Mouse (Mus musculus) hindbrain, embryonic 12.5 days (tissue): ENCODE results near the gene 2510002D24Rik. TPM values are rescaled to one million over a fixed set of nuclear protein-coding genes. Genes with fewer than 3 reads are reported as not detected.
A peak's percentile ranks its signal among the peaks of the same experiment; 100 is the strongest.

Experiments
- ATAC-seq: fragments of 200-750 bp; cut with Nextera tagmentation; 2 replicates; pipeline ENCODE4 v1.8.0; 2017; ENCODE audit warnings: moderate TSS enrichment; ENCODE audit not compliant: low FRiP score
- H3K27ac ChIP-seq: fragments of 300-500 bp; sonication (generic); 2 replicates; pipeline ENCODE4 v1.5.1; 2016; ENCODE audit warnings: mild to moderate bottlenecking
- H3K27me3 ChIP-seq: fragments of 300-500 bp; sonication (generic); 2 replicates; pipeline ENCODE4 v1.6.1; 2016; ENCODE audit warnings: mild to moderate bottlenecking
- H3K36me3 ChIP-seq: fragments of 300-500 bp; sonication (generic); 2 replicates; pipeline ENCODE4 v1.6.1; 2016; ENCODE audit warnings: mild to moderate bottlenecking
- H3K4me1 ChIP-seq: fragments of 300-500 bp; sonication (generic); 2 replicates; pipeline ENCODE4 v1.6.1; 2016
- H3K4me2 ChIP-seq: fragments of 300-500 bp; sonication (generic); replicated peaks from 2 replicates; pipeline ENCODE4 v1.6.1; 2016; ENCODE audit warnings: mild to moderate bottlenecking
- H3K4me3 ChIP-seq: fragments of 300-500 bp; sonication (generic); 2 replicates; pipeline ENCODE4 v1.5.1; 2016; ENCODE audit warnings: mild to moderate bottlenecking
- H3K9ac ChIP-seq: fragments of 300-500 bp; sonication (generic); 2 replicates; pipeline ENCODE4 v1.6.1; 2016; ENCODE audit warnings: mild to moderate bottlenecking, moderate library complexity
- H3K9me3 ChIP-seq: fragments of 300-500 bp; sonication (generic); replicated peaks from 2 replicates; pipeline ENCODE4 v1.6.1; 2016; ENCODE audit warnings: mild to moderate bottlenecking
- WGBS: fragments of 180-500 bp; shearing (Covaris S2); methylation state at CpG from one replicate; pipeline ENCODE4 v1.1.7; 2016; 5-methylcytosine and 5-hydroxymethylcytosine counted together
- polyA plus RNA-seq: library from polyadenylated mRNA; unstranded; fragments of >200 nt; fragmentation: Nextera tagmentation; extraction: Ambion mirVana; gene quantifications from 2 replicates; pipeline ENCODE4 v1.2.1, GENCODE M21; 2016

Gene 2510002D24Rik
- polyA plus RNA-seq, result 28.4 and 32.7 TPM in 2 replicates

- WGBS, result under 1% methylated on average over 46 of the region's 46 CpGs
- peak; percentile 98 for ATAC-seq
- Histone ChIP-seq H3K4me2 (peak within 1 kb of the TSS; percentile 62), H3K4me1 (no peaks in the 10 kb centered on the region), H3K27me3 (no peaks in the 10 kb centered on the region), H3K4me3 (peak within 1 kb of the TSS; percentile 85), H3K9ac (peak within 1 kb of the TSS; percentile 82), H3K36me3 (peaks cover 34% of the 10 kb centered on the region), H3K27ac (peak within 1 kb of the TSS; percentile 60; the same call in 1 of the 2 replicates), H3K9me3 (no peaks in the 10 kb centered on the region)
Observed at GRCm38 (mm10) chr16:18836468-18837208, at the start of gene 2510002D24Rik, which contains the start of gene Gm28539. 2510002D24Rik (plus strand) TSS chr16:18836578. Gm28539 (plus strand) TSS chr16:18836584.

GRCm38 (mm10) chr16:18786652-18787051, 49.7 kb upstream of the 2510002D24Rik start:
- Histone ChIP-seq H3K9me3 (no peaks in the 10 kb centered on the region), H3K36me3 (peaks cover 62% of the 10 kb centered on the region), H3K4me3 (no peak overlapping the region), H3K27me3 (no peaks in the 10 kb centered on the region), H3K4me1 (no peaks in the 10 kb centered on the region), H3K4me2 (no peak overlapping the region), H3K27ac (no peak overlapping the region), H3K9ac (no peak overlapping the region)
- ATAC-seq, result no peak
- 93% methylated on average over 10 of the region's 10 CpGs for WGBS

GRCm38 (mm10) chr16:18788627-18789406, 47.6 kb upstream of the 2510002D24Rik start:
- Histone ChIP-seq H3K27me3 (no peaks in the 10 kb centered on the region), H3K4me1 (no peaks in the 10 kb centered on the region), H3K4me2 (no peak overlapping the region), H3K9ac (no peak overlapping the region), H3K36me3 (peaks cover 64% of the 10 kb centered on the region), H3K27ac (no peak overlapping the region), H3K4me3 (no peak overlapping the region), H3K9me3 (no peaks in the 10 kb centered on the region)
- ATAC-seq, result no peak
- 91% methylated on average over 10 of the region's 10 CpGs for WGBS

- Histone ChIP-seq H3K9me3 (no peaks in the 10 kb centered on the region), H3K27ac (no peak overlapping the region), H3K4me2 (no peak overlapping the region), H3K36me3 (peaks cover 48% of the 10 kb centered on the region), H3K27me3 (no peaks in the 10 kb centered on the region), H3K4me1 (no peaks in the 10 kb centered on the region), H3K9ac (no peak overlapping the region), H3K4me3 (no peak overlapping the region)
- no peak for ATAC-seq
- WGBS, result 87% methylated on average over 11 of the region's 11 CpGs
Observed at GRCm38 (mm10) chr16:18795223-18795899, 41.0 kb upstream of the 2510002D24Rik start.

- H3K9me3 ChIP-seq, result no peaks in the 10 kb centered on the region
- 85% methylated on average over 7 of the region's 7 CpGs for WGBS
- no peak overlapping the region for H3K4me2 ChIP-seq
- H3K9ac ChIP-seq, result no peak overlapping the region
- no peaks in the 10 kb centered on the region for H3K4me1 ChIP-seq
- peaks cover 45% of the 10 kb centered on the region for H3K36me3 ChIP-seq
- ATAC-seq, result no peak
- H3K27ac ChIP-seq, result no peak overlapping the region
- H3K27me3 ChIP-seq, result no peaks in the 10 kb centered on the region
- H3K4me3 ChIP-seq, result no peak overlapping the region
Observed at GRCm38 (mm10) chr16:18796645-18797044, 39.7 kb upstream of the 2510002D24Rik start.

- no peak for ATAC-seq
- no peak overlapping the region for H3K27ac ChIP-seq
- no peaks in the 10 kb centered on the region for H3K9me3 ChIP-seq
- H3K4me3 ChIP-seq, result no peak overlapping the region
- H3K27me3 ChIP-seq, result no peaks in the 10 kb centered on the region
- no peak overlapping the region for H3K9ac ChIP-seq
- no peaks in the 10 kb centered on the region for H3K4me1 ChIP-seq
- peaks cover 41% of the 10 kb centered on the region for H3K36me3 ChIP-seq
- 87% methylated on average over 5 of the region's 5 CpGs for WGBS
- no peak overlapping the region for H3K4me2 ChIP-seq
Observed at GRCm38 (mm10) chr16:18798151-18798550, 38.2 kb upstream of the 2510002D24Rik start.

- 69% methylated on average over 2 of the region's 2 CpGs for WGBS
Observed at GRCm38 (mm10) chr16:18798841-18799240, 37.5 kb upstream of the 2510002D24Rik start.

GRCm38 (mm10) chr16:18805746-18806145, 30.6 kb upstream of the 2510002D24Rik start:
- peaks cover 32% of the 10 kb centered on the region for H3K36me3 ChIP-seq
- no peaks in the 10 kb centered on the region for H3K9me3 ChIP-seq
- H3K27ac ChIP-seq, result no peak overlapping the region
- 90% methylated on average over 2 of the region's 2 CpGs for WGBS
- H3K4me2 ChIP-seq, result no peak overlapping the region
- H3K4me1 ChIP-seq, result peaks cover under 1% of the 10 kb centered on the region
- H3K9ac ChIP-seq, result no peak overlapping the region
- H3K4me3 ChIP-seq, result no peak overlapping the region
- H3K27me3 ChIP-seq, result no peaks in the 10 kb centered on the region
- ATAC-seq, result no peak

More at GRCm38 (mm10) chr16:18798841-18799240, 37.5 kb upstream of the 2510002D24Rik start:
- Histone ChIP-seq H3K27ac (no peak overlapping the region), H3K4me1 (no peaks in the 10 kb centered on the region), H3K9me3 (no peaks in the 10 kb centered on the region), H3K36me3 (peaks cover 36% of the 10 kb centered on the region), H3K4me2 (no peak overlapping the region), H3K9ac (no peak overlapping the region), H3K4me3 (no peak overlapping the region), H3K27me3 (no peaks in the 10 kb centered on the region)
- no peak for ATAC-seq

GRCm38 (mm10) chr16:18809001-18809400, 27.4 kb upstream of the 2510002D24Rik start:
- no peak overlapping the region for H3K9ac ChIP-seq
- 94% methylated on average over 5 of the region's 5 CpGs for WGBS
- H3K27ac ChIP-seq, result no peak overlapping the region
- no peaks in the 10 kb centered on the region for H3K27me3 ChIP-seq
- H3K4me2 ChIP-seq, result no peak overlapping the region
- H3K9me3 ChIP-seq, result no peaks in the 10 kb centered on the region
- peaks cover 25% of the 10 kb centered on the region for H3K36me3 ChIP-seq
- no peak for ATAC-seq
- H3K4me3 ChIP-seq, result no peak overlapping the region
- peaks cover 18% of the 10 kb centered on the region for H3K4me1 ChIP-seq

GRCm38 (mm10) chr16:18811032-18811431, 25.3 kb upstream of the 2510002D24Rik start:
- peak overlapping the region; percentile 46 for H3K9ac ChIP-seq
- 0 out of 2 replicates have a peak, but pooled peaks have one; percentile 10 for ATAC-seq
- H3K27ac ChIP-seq, result no peak overlapping the region
- peaks cover 18% of the 10 kb centered on the region for H3K4me1 ChIP-seq
- 7% methylated on average over 5 of the region's 5 CpGs for WGBS
- peak overlapping the region; percentile 84 for H3K4me3 ChIP-seq
- H3K36me3 ChIP-seq, result peaks cover 28% of the 10 kb centered on the region
- peak overlapping the region; percentile 82 for H3K4me2 ChIP-seq
- H3K9me3 ChIP-seq, result no peaks in the 10 kb centered on the region
- no peaks in the 10 kb centered on the region for H3K27me3 ChIP-seq

GRCm38 (mm10) chr16:18811468-18812384, 24.7 kb upstream of the 2510002D24Rik start, which contains the start of the genes Ufd1 and Cdc45:
Ufd1 (plus strand) TSS chr16:18811779.
Cdc45 (minus strand) TSS chr16:18811987.
- Histone ChIP-seq H3K4me3 (peak within 1 kb of the TSS; percentile 84), H3K9ac (peak within 1 kb of the TSS; percentile 87), H3K27me3 (no peaks in the 10 kb centered on the region), H3K4me2 (peak within 1 kb of the TSS; percentile 82), H3K36me3 (peaks cover 30% of the 10 kb centered on the region), H3K27ac (peak within 1 kb of the TSS; percentile 66), H3K4me1 (peaks cover 18% of the 10 kb centered on the region), H3K9me3 (no peaks in the 10 kb centered on the region)
- under 1% methylated on average over 42 of the region's 42 CpGs for WGBS
- peak; percentile 96 for ATAC-seq
